ENCODE assay signal across 9 mouse cellular contexts in genomic region chr1:159290219-159290618, GRCm38 (mm10). TPM values are rescaled to one million over a fixed set of nuclear protein-coding genes. Genes with fewer than 3 reads are reported as not detected.
A peak's percentile ranks its signal among the peaks of the same experiment; 100 is the strongest.
DNase-seq lines count a peak whose midpoint lies in the region; ATAC-seq and TF ChIP-seq lines count a peak whose summit lies in the region.
"Had no signal": no experiment of that assay in that cellular context is flagged by ENCODE, and none has a peak within 500 bp of the region (broad histone marks: within the 10 kb centered on the region; RNA-seq: fewer than 3 reads in every experiment).

No protein-coding gene starts in this region.

- no peak for ATAC-seq in heart, postnatal 0 days (ENCODE audit: insufficient read depth, low read depth)
- ATAC-seq in lung, embryonic 14.5 days (ENCODE audit: insufficient read depth), result no peak

- no peaks in the 10 kb centered on the region for H3K9me3 ChIP-seq in heart, postnatal 0 days (replicated peaks; ENCODE audit: control insufficient read depth, low read length)
- H3K9me3 ChIP-seq in lung, embryonic 14.5 days (ENCODE audit: low read depth, low read length), result no peaks in the 10 kb centered on the region

- peaks cover 21% of the 10 kb centered on the region for H3K36me3 ChIP-seq in heart, postnatal 0 days (replicated peaks; ENCODE audit: control insufficient read depth, insufficient read depth, low read length)
- H3K36me3 ChIP-seq in lung, embryonic 14.5 days (ENCODE audit: insufficient read depth), result peaks cover 34% of the 10 kb centered on the region

- H3K4me2 ChIP-seq in heart, postnatal 0 days (ENCODE audit: low read depth, low read length), result no peak overlapping the region
- H3K4me2 ChIP-seq in lung, embryonic 14.5 days, result no peak overlapping the region

- no peak overlapping the region for H3K27ac ChIP-seq in heart, postnatal 0 days (ENCODE audit: low read depth)
- no peak overlapping the region for H3K27ac ChIP-seq in lung, embryonic 14.5 days (ENCODE audit: low read depth)

- intact Hi-C loops in heart, postnatal 14 days (cut with DNase I), result no loop called here

- H3K9ac ChIP-seq in heart, postnatal 0 days (replicated peaks; ENCODE audit: low read depth, low read length), result no peak overlapping the region
- no peak overlapping the region for H3K9ac ChIP-seq in lung, embryonic 14.5 days

- H3K4me1 ChIP-seq in heart, postnatal 0 days (ENCODE audit: control insufficient read depth, insufficient read depth), result no peaks in the 10 kb centered on the region
- H3K4me1 ChIP-seq in lung, embryonic 14.5 days (ENCODE audit: insufficient read depth), result no peaks in the 10 kb centered on the region

- peak; percentile 25 for DNase-seq in heart, postnatal 0 days (ENCODE audit: low spot score)
- DNase-seq in heart, adult 11 months, result no peak
- peak; percentile 66 for DNase-seq in lung, embryonic 14.5 days
- DNase-seq in lung, postnatal 25 days (ENCODE audit: low spot score), result no peak
- DNase-seq in adipocyte (ENCODE audit: low spot score), result peak; percentile 73
- peak; percentile 53 for DNase-seq in retina, postnatal 1 day
- no peak for DNase-seq in heart, postnatal 14 days
- DNase-seq in kidney, adult 18-20 months, result no peak
- DNase-seq: adrenal gland, postnatal 14 days had no signal

- no peak for TF ChIP-seq EP300 in heart, postnatal 0 days (IDR thresholded peaks at IDR 0.05; ENCODE audit: low read depth)

- no peak overlapping the region for H3K4me3 ChIP-seq in heart, postnatal 0 days (ENCODE audit: low read depth, low read length)
- no peak overlapping the region for H3K4me3 ChIP-seq in lung, embryonic 14.5 days (ENCODE audit: low read depth, low read length)

- H3K27me3 ChIP-seq in heart, postnatal 0 days (ENCODE audit: control insufficient read depth, insufficient read depth, low read length), result no peaks in the 10 kb centered on the region
- H3K27me3 ChIP-seq in lung, embryonic 14.5 days (ENCODE audit: insufficient read depth, low read length), result no peaks in the 10 kb centered on the region

- peak; percentile 54; the same call in 1 of the 2 replicates for TF ChIP-seq CTCF in heart, postnatal 0 days (IDR thresholded peaks at IDR 0.05; ENCODE audit: low read depth)
- peak; percentile 44 for TF ChIP-seq CTCF in lung, embryonic 14.5 days (IDR thresholded peaks at IDR 0.05; ENCODE audit: low read depth)

RNA-seq across cellular contexts. Expression of gene Cop1, which starts 58.1 kb away (rescaled TPM):
- total RNA-seq in heart, postnatal 0 days (2014; rRNA removed; ENCODE audit: low replicate concordance), result 85.1 and 139 TPM in 2 replicates
- 28.2 and 32.1 TPM in 2 replicates for polyA plus RNA-seq in heart, postnatal 0 days (2015; fragmentation: Nextera tagmentation; extraction: Ambion mirVana)
- polyA plus RNA-seq in lung, embryonic 14.5 days (2014; fragmentation: Nextera tagmentation; extraction: Ambion mirVana), result 125 and 137 TPM in 2 replicates
- total RNA-seq in heart, postnatal 14 days (2021), result 100 to 1,000 TPM; 123 to 124 TPM

Comparison
In these comparisons a context has a peak if more than half of its experiments do, and no peak if none do; other contexts are left out.
1. DNase-seq: peak in heart, postnatal 0 days (single experiment), lung, embryonic 14.5 days (single experiment), adipocyte (single experiment) and retina, postnatal 1 day (single experiment); none in heart, adult 11 months (single experiment), lung, postnatal 25 days (single experiment), heart, postnatal 14 days (0 of 2) and kidney, adult 18-20 months (single experiment).